8 mouse cellular contexts compared by ENCODE assay signal in genomic region chr6:93657187-93657974, GRCm38 (mm10).
DNase-seq lines count a peak whose midpoint lies in the region; ATAC-seq and TF ChIP-seq lines count a peak whose summit lies in the region.

No protein-coding gene starts in this region.

- ATAC-seq in intestine, postnatal 0 days, result no peak
- ATAC-seq in intestine, embryonic 16.5 days, result no peak
- ATAC-seq in heart, embryonic 15.5 days (replicated peaks; ENCODE audit: insufficient number of reproducible peaks, insufficient read depth, low FRiP score, low read depth), result 0 out of 2 replicates have a peak, but pooled peaks have one; percentile 27

- no peaks in the 10 kb centered on the region for H3K4me1 ChIP-seq in intestine, postnatal 0 days (replicated peaks; ENCODE audit: control insufficient read depth, insufficient read depth, low read length)
- no peaks in the 10 kb centered on the region for H3K4me1 ChIP-seq in intestine, embryonic 16.5 days (ENCODE audit: control insufficient read depth, insufficient read depth, low read length)
- H3K4me1 ChIP-seq in heart, embryonic 15.5 days (replicated peaks), result peaks cover 6% of the 10 kb centered on the region

- DNase-seq in adrenal gland, postnatal 10 days, result peak; percentile 84
- peak; percentile 79 for DNase-seq in embryo, embryonic 11 days
- DNase-seq in layer of hippocampus, adult 9-11 months, result peak; percentile 44
- peak; percentile 53 to 70 for DNase-seq in lung, postnatal 4 days
- peak; percentile 76 for DNase-seq in thymus, postnatal 4 days

- no peak overlapping the region for H3K4me2 ChIP-seq in intestine, postnatal 0 days (replicated peaks; ENCODE audit: low read depth)
- H3K4me2 ChIP-seq in intestine, embryonic 16.5 days (ENCODE audit: low read depth, low read length), result no peak overlapping the region
- H3K4me2 ChIP-seq in heart, embryonic 15.5 days, result 0 out of 2 replicates have a peak overlapping the region, but pooled peaks have one; percentile 16

- peak; percentile 88 for TF ChIP-seq CTCF in intestine, postnatal 0 days (IDR thresholded peaks at IDR 0.05; ENCODE audit: low read depth)

- WGBS in intestine, postnatal 0 days, result 33% methylated on average over 13 of the region's 13 CpGs
- WGBS in intestine, embryonic 16.5 days, result 26% methylated on average over 13 of the region's 13 CpGs
- WGBS in heart, embryonic 15.5 days, result 13% methylated on average over 13 of the region's 13 CpGs

- no peaks in the 10 kb centered on the region for H3K9me3 ChIP-seq in intestine, postnatal 0 days (ENCODE audit: control insufficient read depth)
- H3K9me3 ChIP-seq in intestine, embryonic 16.5 days (ENCODE audit: control insufficient read depth, low read length), result no peaks in the 10 kb centered on the region
- no peaks in the 10 kb centered on the region for H3K9me3 ChIP-seq in heart, embryonic 15.5 days (replicated peaks)

- H3K9ac ChIP-seq in intestine, postnatal 0 days (ENCODE audit: low read depth, low read length), result no peak overlapping the region
- no peak overlapping the region for H3K9ac ChIP-seq in intestine, embryonic 16.5 days (ENCODE audit: low read depth, low read length)
- H3K9ac ChIP-seq in heart, embryonic 15.5 days, result no peak overlapping the region

- no peak overlapping the region for H3K27ac ChIP-seq in intestine, postnatal 0 days (ENCODE audit: low read depth, low read length)
- H3K27ac ChIP-seq in intestine, embryonic 16.5 days (ENCODE audit: low read length), result no peak overlapping the region
- peak overlapping the region; percentile 61 for H3K27ac ChIP-seq in heart, embryonic 15.5 days

- no peaks in the 10 kb centered on the region for H3K27me3 ChIP-seq in intestine, postnatal 0 days (replicated peaks; ENCODE audit: control insufficient read depth, insufficient read depth, low read length)
- H3K27me3 ChIP-seq in intestine, embryonic 16.5 days (replicated peaks; ENCODE audit: control insufficient read depth, insufficient read depth, low read length), result no peaks in the 10 kb centered on the region
- H3K27me3 ChIP-seq in heart, embryonic 15.5 days, result no peaks in the 10 kb centered on the region

- no peak overlapping the region for H3K4me3 ChIP-seq in intestine, postnatal 0 days (ENCODE audit: low read depth, low read length)
- H3K4me3 ChIP-seq in intestine, embryonic 16.5 days (ENCODE audit: low read length), result no peak overlapping the region
- no peak overlapping the region for H3K4me3 ChIP-seq in heart, embryonic 15.5 days

- no peaks in the 10 kb centered on the region for H3K36me3 ChIP-seq in intestine, postnatal 0 days (ENCODE audit: control insufficient read depth, insufficient read depth)
- H3K36me3 ChIP-seq in intestine, embryonic 16.5 days (ENCODE audit: control insufficient read depth, insufficient read depth, low read length), result no peaks in the 10 kb centered on the region
- no peaks in the 10 kb centered on the region for H3K36me3 ChIP-seq in heart, embryonic 15.5 days
